Mouse (Mus musculus) bone marrow macrophage, adult 2 months (primary cell): ENCODE measurements around the gene Lamc3. TPM values are rescaled to one million over a fixed set of nuclear protein-coding genes. Genes with fewer than 3 reads are reported as not detected.
A peak's percentile ranks its signal among the peaks of the same experiment; 100 is the strongest.
"Not testable (repeated sequence)": the region's sequence is repeated elsewhere in the genome, so short reads cannot be mapped to it uniquely, and the experiment has no call there.

Source experiments
- H3K27ac ChIP-seq: 2 replicates; pipeline ENCODE4 v1.5.1; 2012; ENCODE audit warnings: low read depth, low read length; ENCODE audit not compliant: insufficient read depth
- H3K4me1 ChIP-seq: 2 replicates; pipeline ENCODE4 v1.6.1; 2012; ENCODE audit warnings: low read length; ENCODE audit not compliant: control insufficient read depth, insufficient read depth
- H3K4me3 ChIP-seq: 2 replicates; pipeline ENCODE4 v1.5.1; 2012; ENCODE audit warnings: mild to moderate bottlenecking, low read length, moderate library complexity; ENCODE audit not compliant: insufficient read depth
- CTCF ChIP-seq: IDR thresholded peaks from 2 replicates; pipeline ENCODE4 v1.5.1; 2012; ENCODE audit warnings: low read depth, mild to moderate bottlenecking, low read length, moderate library complexity
- POLR2A ChIP-seq: IDR thresholded peaks from 2 replicates; pipeline ENCODE4 v1.6.1; 2012; ENCODE audit warnings: mild to moderate bottlenecking, low read depth, low read length, borderline replicate concordance
- polyA plus RNA-seq: library from polyadenylated mRNA; stranded (reverse); fragments of >200 nt; gene quantifications from 2 replicates; pipeline ENCODE4 v1.2.4, GENCODE M21; 2012; ENCODE audit not compliant: missing spikeins, insufficient read depth, insufficient read length

The Lamc3 gene
- polyA plus RNA-seq, 1 experiment: not detected

DNA sequence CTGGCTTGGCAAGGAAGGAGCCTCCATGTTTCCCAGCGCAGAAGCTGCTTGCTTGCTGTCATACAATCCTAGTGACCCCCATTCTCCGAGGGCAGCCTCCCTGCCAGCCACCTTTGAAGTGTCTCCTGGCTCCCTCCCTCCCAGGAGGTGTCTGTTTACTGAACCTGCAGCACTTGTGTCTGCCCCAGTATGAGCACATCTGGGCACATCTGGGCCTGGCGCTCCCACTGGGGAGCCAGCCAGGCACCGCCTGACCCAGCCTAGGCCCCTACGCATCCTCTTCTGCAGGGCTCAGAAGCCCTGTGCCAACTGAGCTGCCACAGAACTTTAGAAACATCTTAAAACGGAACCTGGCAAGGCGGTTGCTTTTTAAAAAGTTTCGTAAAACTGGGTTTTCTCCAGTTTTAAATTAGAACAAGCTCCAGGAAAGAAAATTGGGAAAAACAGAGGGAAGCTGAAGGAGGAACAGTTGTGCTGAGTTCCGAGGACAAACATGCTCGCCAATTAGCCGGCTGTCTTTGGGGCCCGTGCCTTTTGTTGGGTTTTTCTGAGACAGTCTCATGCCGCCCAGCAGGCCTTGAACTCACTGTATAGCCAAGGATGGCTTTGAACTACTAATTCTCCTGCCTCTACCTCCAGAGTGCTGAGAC lies 7.3 kb downstream of the Lamc3 start:
- no peak for TF ChIP-seq CTCF
- no peak for TF ChIP-seq POLR2A
- H3K4me1 ChIP-seq: no peaks in the 10 kb centered on the region
- no peak overlapping the region for H3K4me3 ChIP-seq
- H3K27ac ChIP-seq: no peak overlapping the region

DNA sequence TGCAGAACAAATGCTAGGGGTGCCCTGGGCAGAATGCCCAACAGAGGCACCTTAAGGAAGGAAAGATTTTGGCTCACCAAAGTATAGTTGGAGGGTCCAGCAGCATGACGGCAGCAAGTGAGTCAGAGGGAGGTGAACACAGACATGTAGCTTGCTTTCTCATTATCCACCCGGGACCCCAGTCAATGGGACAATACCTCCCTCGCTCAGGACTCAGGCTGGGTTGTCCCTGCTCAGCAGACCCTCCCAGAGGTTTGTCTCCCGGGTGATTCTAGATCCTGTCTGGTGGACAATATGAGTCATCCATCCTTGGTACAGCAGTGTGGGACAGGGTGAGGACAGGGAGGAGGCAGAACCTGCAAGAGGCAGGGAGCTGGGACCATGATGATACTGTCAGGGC lies 13.8 kb downstream of the Lamc3 start:
- Histone ChIP-seq H3K4me3 (no peak overlapping the region), H3K27ac (no peak overlapping the region), H3K4me1 (no peaks in the 10 kb centered on the region)
- no peak for TF ChIP-seq POLR2A
- TF ChIP-seq CTCF: no peak

DNA sequence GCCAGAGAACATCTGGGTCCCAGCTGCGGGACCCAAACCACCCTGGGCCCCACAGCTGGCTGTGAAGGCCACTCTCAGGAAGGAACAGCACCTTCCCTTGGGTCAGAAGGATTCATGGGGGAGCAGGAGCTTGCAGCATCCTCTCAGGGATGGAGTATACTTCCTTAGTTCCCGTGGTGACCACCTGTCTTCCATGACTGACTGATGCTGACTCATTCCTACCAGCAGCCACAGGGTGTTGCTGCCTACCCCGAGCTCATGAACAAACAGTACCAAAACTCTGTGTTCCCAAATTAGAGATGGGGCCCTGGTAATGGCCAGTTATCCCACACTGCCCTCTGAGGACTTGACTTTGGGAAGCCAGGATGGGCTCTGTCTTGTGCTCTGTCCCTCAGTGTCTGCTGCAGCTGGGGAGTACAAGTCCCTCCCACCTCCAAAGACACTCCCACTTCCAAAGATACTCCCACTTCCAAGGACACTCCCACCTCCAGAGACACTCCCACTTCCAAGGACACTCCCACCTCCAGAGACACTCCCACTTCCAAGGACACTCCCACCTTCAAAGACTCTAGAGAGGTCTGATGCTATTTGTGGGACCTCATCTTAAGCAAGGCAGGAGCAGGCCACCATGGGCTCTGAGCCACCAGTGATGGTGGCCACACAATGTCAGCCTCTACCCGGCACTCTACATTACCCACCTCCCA lies 14.7 kb downstream of the Lamc3 start:
- Histone ChIP-seq H3K4me1 (no peaks in the 10 kb centered on the region), H3K4me3 (no peak overlapping the region), H3K27ac (no peak overlapping the region)
- TF ChIP-seq POLR2A: no peak

GRCm38 (mm10) chr2:31904089-31904488 lies 17.0 kb downstream of the Lamc3 start:
- Histone ChIP-seq H3K4me3 (no peak overlapping the region), H3K4me1 (no peaks in the 10 kb centered on the region), H3K27ac (no peak overlapping the region)
- TF ChIP-seq POLR2A (no peak), CTCF (no peak)

DNA sequence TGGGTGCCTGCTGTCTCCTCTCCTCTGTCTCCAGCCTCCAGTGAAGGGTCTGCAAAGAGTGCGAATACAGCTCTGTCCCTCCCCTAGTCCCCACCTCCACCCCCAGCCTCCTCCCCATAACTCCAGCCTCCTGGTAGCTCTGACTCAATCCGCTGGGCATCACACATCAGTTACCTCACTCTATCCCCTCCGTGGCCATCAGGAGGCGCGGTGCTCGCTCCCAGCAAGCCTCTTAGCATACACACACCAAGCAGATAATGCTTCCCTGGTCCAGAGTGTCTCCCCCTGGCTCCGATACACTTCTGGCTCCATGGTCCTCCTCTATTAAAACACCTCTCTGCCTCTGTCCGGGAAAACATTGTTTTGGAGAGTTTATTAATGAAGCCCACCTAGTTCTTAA lies 17.5 kb downstream of the Lamc3 start:
- Histone ChIP-seq H3K27ac (no peak overlapping the region), H3K4me1 (no peaks in the 10 kb centered on the region), H3K4me3 (no peak overlapping the region)
- TF ChIP-seq CTCF (no peak), POLR2A (no peak)

DNA sequence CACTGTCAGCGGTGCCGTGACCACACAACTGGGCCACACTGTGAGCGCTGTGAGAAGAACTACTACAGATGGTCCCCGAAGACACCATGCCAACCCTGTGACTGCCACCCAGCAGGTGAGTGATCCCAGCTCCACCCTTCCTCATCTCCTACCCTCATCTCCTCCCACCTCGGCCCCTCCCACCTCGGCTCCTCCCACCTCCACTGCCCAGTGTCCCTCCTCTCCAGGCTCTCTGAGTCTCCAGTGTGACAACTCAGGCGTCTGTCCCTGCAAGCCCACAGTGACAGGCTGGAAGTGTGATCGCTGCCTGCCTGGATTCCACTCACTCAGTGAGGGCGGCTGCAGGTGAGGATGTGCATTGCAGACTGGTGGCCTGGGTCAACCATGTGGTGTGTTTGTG lies 18.6 kb downstream of the Lamc3 start:
- H3K4me3 ChIP-seq: no peak overlapping the region
- no peak overlapping the region for H3K27ac ChIP-seq
- H3K4me1 ChIP-seq: no peaks in the 10 kb centered on the region
- TF ChIP-seq POLR2A: no peak
- no peak for TF ChIP-seq CTCF

- H3K4me1 ChIP-seq: no peaks in the 10 kb centered on the region
- H3K4me3 ChIP-seq: no peak overlapping the region
- no peak for TF ChIP-seq POLR2A
- no peak for TF ChIP-seq CTCF
- no peak overlapping the region for H3K27ac ChIP-seq
Measured at GRCm38 (mm10) chr2:31906407-31906806, 19.3 kb downstream of the Lamc3 start.

GRCm38 (mm10) chr2:31912575-31912974 lies 25.5 kb downstream of the Lamc3 start:
- H3K27ac ChIP-seq: no peak overlapping the region
- TF ChIP-seq POLR2A (no peak), CTCF (0 out of 2 replicates have a peak, but pooled peaks have one; percentile 24)
- no peak overlapping the region for H3K4me3 ChIP-seq
- H3K4me1 ChIP-seq: no peaks in the 10 kb centered on the region

DNA sequence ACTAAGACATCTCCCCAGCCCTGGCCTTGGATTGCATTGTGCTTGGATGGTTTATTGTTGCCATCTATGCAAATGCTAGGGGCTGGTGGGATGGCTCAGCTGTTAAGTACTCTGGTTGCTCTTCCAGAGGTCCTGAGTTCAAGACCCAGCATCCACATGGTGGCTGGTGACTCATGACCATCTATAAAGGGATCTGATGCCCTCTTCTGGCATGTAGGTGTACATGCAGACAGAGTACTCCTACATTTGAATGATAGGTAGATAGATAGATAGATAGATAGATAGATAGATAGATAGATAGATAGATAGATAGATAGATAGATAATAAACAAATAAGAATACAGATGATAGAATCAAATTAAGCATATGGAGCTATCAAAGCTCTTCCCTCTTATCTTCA lies 27.1 kb downstream of the Lamc3 start:
- H3K27ac ChIP-seq, H3K4me1 ChIP-seq, H3K4me3 ChIP-seq: not testable (repeated sequence)

- H3K4me3 ChIP-seq: no peak overlapping the region
- no peak overlapping the region for H3K27ac ChIP-seq
- TF ChIP-seq POLR2A (no peak), CTCF (peak; percentile 62)
- H3K4me1 ChIP-seq: no peaks in the 10 kb centered on the region
Measured at GRCm38 (mm10) chr2:31915112-31915511, 28.0 kb downstream of the Lamc3 start.
